Mouse (Mus musculus): ENCODE results near the gene Klf4.

GRCm38 (mm10) chr4:55564317-55564716 lies 32.1 kb upstream of the Klf4 start:
- TF ChIP-seq TAL1 (conservative IDR thresholded peaks at IDR 0.05; ENCODE audit: low read depth, low read length): no peak
- TF ChIP-seq CTCF (IDR thresholded peaks at IDR 0.05; ENCODE audit: low read depth, low read length): no peak
- TF ChIP-seq POLR2AphosphoS5 (IDR thresholded peaks at IDR 0.05; ENCODE audit: insufficient replicate concordance, low read depth, low read length): no peak
